Mouse (Mus musculus) hindbrain, embryonic 14.5 days (tissue): ENCODE results near the gene Grasp. TPM values are rescaled to one million over a fixed set of nuclear protein-coding genes. Genes with fewer than 3 reads are reported as not detected.

ENCODE experiments used
- ATAC-seq: fragments of 200-750 bp; cut with Nextera tagmentation; 2 replicates; pipeline ENCODE4 v1.8.0; 2017; ENCODE audit warnings: moderate number of reproducible peaks, mild to moderate bottlenecking, moderate TSS enrichment, moderate library complexity; ENCODE audit not compliant: low FRiP score
- DNase-seq: peaks from one replicate; pipeline ENCODE4 v3.0.0-alpha.2; 2015; ENCODE audit warnings: low spot score
- H3K27ac ChIP-seq: fragments of 300-500 bp; sonication (generic); 2 replicates; pipeline ENCODE4 v1.5.1; 2014; ENCODE audit warnings: mild to moderate bottlenecking, moderate library complexity
- H3K27me3 ChIP-seq: fragments of 300-500 bp; sonication (generic); 2 replicates; pipeline ENCODE4 v1.6.1; 2014; ENCODE audit warnings: mild to moderate bottlenecking, low read length, mixed read lengths; ENCODE audit not compliant: control insufficient read depth, insufficient read depth
- H3K36me3 ChIP-seq: fragments of 300-500 bp; sonication (generic); replicated peaks from 2 replicates; pipeline ENCODE4 v1.6.1; 2014; ENCODE audit not compliant: control insufficient read depth, insufficient read depth
- H3K4me1 ChIP-seq: fragments of 300-500 bp; sonication (generic); replicated peaks from 2 replicates; pipeline ENCODE4 v1.6.1; 2014; ENCODE audit warnings: antibody characterized with exemption, low read length, mixed read lengths; ENCODE audit not compliant: control insufficient read depth, insufficient read depth
- H3K4me2 ChIP-seq: fragments of 300-500 bp; sonication (generic); replicated peaks from 2 replicates; pipeline ENCODE4 v1.6.1; 2014; ENCODE audit warnings: mild to moderate bottlenecking, moderate library complexity
- H3K4me3 ChIP-seq: fragments of 300-500 bp; sonication (generic); replicated peaks from 2 replicates; pipeline ENCODE4 v1.5.1; 2014; ENCODE audit warnings: mild to moderate bottlenecking, low read length
- H3K9ac ChIP-seq: fragments of 300-500 bp; sonication (generic); 2 replicates; pipeline ENCODE4 v1.6.1; 2014
- H3K9me3 ChIP-seq: fragments of 300-500 bp; sonication (generic); 2 replicates; pipeline ENCODE4 v1.6.1; 2016; ENCODE audit warnings: low read length; ENCODE audit not compliant: control insufficient read depth
- WGBS: fragments of 180-500 bp; shearing (Covaris S2); extraction: QIAGEN DNeasy Blood & Tissue Kit; methylation state at CpG from one replicate; pipeline ENCODE4 v1.1.7; 2014; 5-methylcytosine and 5-hydroxymethylcytosine counted together
- polyA plus RNA-seq: library from polyadenylated mRNA; unstranded; fragments of >200 nt; fragmentation: Nextera tagmentation; extraction: Ambion mirVana; gene quantifications from 2 replicates; pipeline ENCODE4 v1.2.1, GENCODE M21; 2014

The Grasp gene
- polyA plus RNA-seq, 1 experiment from 2014 or later, result 1.6 TPM

- Histone ChIP-seq H3K4me2 (peak overlapping the region; percentile 49), H3K9ac (peak overlapping the region; percentile 38; the same call in 1 of the 2 replicates), H3K4me1 (peaks cover 16% of the 10 kb centered on the region; the same call in 1 of the 2 replicates), H3K27ac (no peak overlapping the region), H3K4me3 (peak overlapping the region; percentile 7), H3K27me3 (no peaks in the 10 kb centered on the region; the same call in 1 of the 2 replicates), H3K36me3 (0 out of 2 replicates have a peak, but pooled peaks cover 6% of the 10 kb centered on the region), H3K9me3 (no peaks in the 10 kb centered on the region)
- ATAC-seq, result no peak
- no peak for DNase-seq
- WGBS, result 57% methylated on average over 50 of the region's 56 CpGs
Measured at GRCm38 (mm10) chr15:101231648-101232180, 7.7 kb downstream of the Grasp start.

- no peaks in the 10 kb centered on the region for H3K9me3 ChIP-seq
- no peak for ATAC-seq
- peaks cover 16% of the 10 kb centered on the region; the same call in 1 of the 2 replicates for H3K4me1 ChIP-seq
- H3K27ac ChIP-seq, result no peak overlapping the region
- no peaks in the 10 kb centered on the region; the same call in 1 of the 2 replicates for H3K27me3 ChIP-seq
- H3K36me3 ChIP-seq, result 0 out of 2 replicates have a peak, but pooled peaks cover 6% of the 10 kb centered on the region
- no peak overlapping the region for H3K4me3 ChIP-seq
- no peak overlapping the region for H3K9ac ChIP-seq
- WGBS, result 73% methylated on average over 4 of the region's 4 CpGs
- H3K4me2 ChIP-seq, result no peak overlapping the region
- no peak for DNase-seq
Measured at GRCm38 (mm10) chr15:101232607-101233006, 8.6 kb downstream of the Grasp start.

- Histone ChIP-seq H3K27ac (no peak overlapping the region), H3K36me3 (0 out of 2 replicates have a peak, but pooled peaks cover 6% of the 10 kb centered on the region), H3K4me1 (0 out of 2 replicates have a peak, but pooled peaks cover 11% of the 10 kb centered on the region), H3K9ac (no peak overlapping the region), H3K9me3 (no peaks in the 10 kb centered on the region), H3K27me3 (no peaks in the 10 kb centered on the region; the same call in 1 of the 2 replicates), H3K4me3 (no peak overlapping the region), H3K4me2 (no peak overlapping the region)
- no peak for DNase-seq
- WGBS, result 90% methylated on average over 3 of the region's 3 CpGs
- no peak for ATAC-seq
Measured at GRCm38 (mm10) chr15:101233183-101233582, 9.2 kb downstream of the Grasp start.

- Histone ChIP-seq H3K36me3 (0 out of 2 replicates have a peak, but pooled peaks cover 6% of the 10 kb centered on the region), H3K27me3 (no peaks in the 10 kb centered on the region; the same call in 1 of the 2 replicates), H3K4me3 (no peak overlapping the region), H3K9me3 (no peaks in the 10 kb centered on the region), H3K27ac (no peak overlapping the region), H3K9ac (no peak overlapping the region), H3K4me1 (0 out of 2 replicates have a peak, but pooled peaks cover 9% of the 10 kb centered on the region), H3K4me2 (no peak overlapping the region)
- 22% methylated on average over 11 of the region's 11 CpGs for WGBS
- DNase-seq, result no peak
- ATAC-seq, result no peak
Measured at GRCm38 (mm10) chr15:101233641-101234275, 9.8 kb downstream of the Grasp start.

- Histone ChIP-seq H3K9me3 (no peaks in the 10 kb centered on the region), H3K4me2 (no peak overlapping the region), H3K4me3 (no peak overlapping the region), H3K27me3 (no peaks in the 10 kb centered on the region; the same call in 1 of the 2 replicates), H3K4me1 (0 out of 2 replicates have a peak, but pooled peaks cover 9% of the 10 kb centered on the region), H3K36me3 (no peaks in the 10 kb centered on the region), H3K27ac (no peak overlapping the region), H3K9ac (no peak overlapping the region)
- WGBS, result 62% methylated on average over 10 of the region's 10 CpGs
- ATAC-seq (no peak), DNase-seq (no peak)
Measured at GRCm38 (mm10) chr15:101234611-101235341, 10.8 kb downstream of the Grasp start.

- no peaks in the 10 kb centered on the region for H3K9me3 ChIP-seq
- H3K36me3 ChIP-seq, result no peaks in the 10 kb centered on the region
- H3K27me3 ChIP-seq, result no peaks in the 10 kb centered on the region; the same call in 1 of the 2 replicates
- H3K4me2 ChIP-seq, result no peak overlapping the region
- no peak overlapping the region for H3K9ac ChIP-seq
- DNase-seq (no peak), ATAC-seq (no peak)
- no peak overlapping the region for H3K27ac ChIP-seq
- 0 out of 2 replicates have a peak, but pooled peaks cover 9% of the 10 kb centered on the region for H3K4me1 ChIP-seq
- 36% methylated on average over 5 of the region's 5 CpGs for WGBS
- H3K4me3 ChIP-seq, result no peak overlapping the region
Measured at GRCm38 (mm10) chr15:101235342-101235698, 11.3 kb downstream of the Grasp start.

- Histone ChIP-seq H3K4me2 (no peak overlapping the region), H3K4me1 (0 out of 2 replicates have a peak, but pooled peaks cover 9% of the 10 kb centered on the region), H3K36me3 (no peaks in the 10 kb centered on the region), H3K27ac (no peak overlapping the region), H3K9ac (no peak overlapping the region), H3K9me3 (no peaks in the 10 kb centered on the region), H3K4me3 (no peak overlapping the region), H3K27me3 (no peaks in the 10 kb centered on the region; the same call in 1 of the 2 replicates)
- DNase-seq, result no peak
- WGBS, result 33% methylated on average over 12 of the region's 12 CpGs
- no peak for ATAC-seq
Measured at GRCm38 (mm10) chr15:101235728-101236327, 11.8 kb downstream of the Grasp start.

GRCm38 (mm10) chr15:101236878-101237277, 12.9 kb downstream of the Grasp start:
- Histone ChIP-seq H3K9me3 (no peaks in the 10 kb centered on the region), H3K4me1 (0 out of 2 replicates have a peak, but pooled peaks cover 9% of the 10 kb centered on the region), H3K9ac (no peak overlapping the region), H3K4me2 (no peak overlapping the region), H3K27ac (no peak overlapping the region), H3K27me3 (no peaks in the 10 kb centered on the region; the same call in 1 of the 2 replicates), H3K4me3 (no peak overlapping the region), H3K36me3 (no peaks in the 10 kb centered on the region)
- no peak for ATAC-seq
- 5% methylated on average over 3 of the region's 3 CpGs for WGBS
- no peak for DNase-seq
